Mouse (Mus musculus): ENCODE results near the gene Pagr1a.
A peak's percentile ranks its signal among the peaks of the same experiment; 100 is the strongest.

Gene Pagr1a

DNA sequence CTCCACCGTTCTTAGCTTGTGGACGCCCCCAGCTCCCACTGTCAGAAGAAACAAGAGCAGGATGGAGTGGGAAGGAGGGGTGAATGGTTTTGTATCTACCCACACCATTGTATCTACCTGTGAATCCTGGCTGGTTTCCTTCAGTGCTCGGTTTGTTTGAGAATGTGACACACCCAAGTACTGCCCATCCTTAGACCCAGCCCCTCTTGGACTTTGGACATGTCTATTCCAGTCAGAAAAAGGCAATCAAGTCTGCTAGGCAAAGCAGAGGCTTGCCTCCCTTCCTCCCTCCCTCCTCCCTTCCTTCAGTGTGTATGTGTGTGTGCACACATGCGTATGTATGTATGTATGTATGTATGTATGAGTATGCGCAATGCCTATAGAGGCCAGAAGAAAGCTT lies 13.5 kb downstream of the Pagr1a start:
- DNase-seq (ENCODE audit: low spot score in 2 of 2): no peak

DNA sequence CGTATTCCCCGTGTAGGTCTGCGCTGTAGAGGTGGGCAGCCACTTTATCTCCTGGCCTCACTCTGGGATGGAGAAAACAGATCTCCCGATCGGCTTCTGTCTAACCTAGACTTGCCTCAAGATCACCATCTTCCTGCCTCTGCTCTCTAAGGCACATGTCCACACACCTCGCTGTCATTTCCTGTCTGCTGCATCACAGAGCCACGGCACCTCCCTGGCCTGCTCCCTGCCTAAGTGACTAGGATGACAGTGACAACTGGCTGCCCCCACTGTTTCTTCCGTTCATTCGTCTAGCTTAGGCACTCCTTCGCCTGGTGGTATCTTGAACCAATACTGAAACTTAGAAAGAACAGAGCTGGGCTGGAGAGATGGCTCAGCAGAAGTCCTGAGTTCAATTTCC lies 17.6 kb downstream of the Pagr1a start:
- DNase-seq (ENCODE audit: low spot score in 2 of 2): no peak

DNA sequence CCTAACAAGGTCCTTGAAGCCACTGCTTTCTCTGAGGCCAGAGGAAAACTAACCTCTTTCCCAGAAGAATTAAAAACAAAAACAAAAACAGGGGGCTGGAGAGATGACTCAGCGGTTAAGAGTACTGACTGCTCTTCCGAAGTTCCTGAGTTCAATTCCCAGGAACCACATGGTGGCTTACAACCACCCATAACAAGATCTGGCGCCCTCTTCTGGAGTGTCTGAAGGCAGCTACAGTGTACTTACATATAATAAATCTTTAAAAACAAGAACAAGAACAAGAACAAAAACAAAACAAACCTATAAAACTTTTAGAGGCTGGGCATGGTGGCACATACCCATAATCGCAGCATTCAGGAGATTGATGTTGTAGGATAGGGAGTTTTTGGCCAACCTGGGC lies 20.7 kb downstream of the Pagr1a start:
- no peak for DNase-seq (ENCODE audit: low spot score in 2 of 2)

DNA sequence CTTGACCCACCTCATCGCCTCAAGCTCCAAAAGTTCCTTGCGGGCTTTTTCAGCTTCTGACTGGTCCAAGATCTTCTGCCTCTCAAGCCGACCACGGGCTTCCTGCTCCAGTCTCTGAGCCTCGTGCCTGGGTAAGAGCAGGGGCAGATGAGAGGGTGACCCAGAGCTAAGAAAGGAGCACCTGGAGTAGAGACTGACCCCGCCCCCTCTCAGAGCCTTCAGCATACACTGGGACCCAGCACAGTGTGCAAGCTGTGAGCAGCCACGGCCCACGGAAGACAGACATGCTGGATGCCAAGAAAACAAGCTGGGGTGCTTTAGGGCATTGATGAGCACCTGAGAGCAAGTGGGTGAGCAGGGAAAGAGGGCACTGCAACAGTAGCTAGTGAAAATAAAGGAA lies 28.3 kb downstream of the Pagr1a start:
- no peak for DNase-seq (ENCODE audit: low spot score in 2 of 2)

DNA sequence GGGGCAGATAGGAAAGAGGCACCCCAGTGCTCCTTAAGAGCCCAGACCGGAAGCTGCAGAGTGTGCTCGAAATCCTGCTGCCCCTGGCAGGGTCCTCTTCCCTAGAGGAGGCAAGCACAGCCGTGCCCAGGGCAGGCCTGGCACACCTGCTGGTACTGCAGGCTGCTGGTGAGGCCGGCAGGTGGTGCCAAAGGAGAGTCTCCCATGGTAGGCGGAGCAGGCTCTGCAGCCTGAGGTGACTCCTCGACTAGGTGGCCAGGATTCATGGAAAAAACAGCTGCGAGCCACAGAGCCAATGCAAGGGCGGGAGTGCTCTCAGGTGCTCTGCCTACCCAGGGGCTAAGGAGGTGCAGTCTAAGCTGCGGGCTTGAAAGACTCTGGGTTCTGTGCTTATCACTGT lies 30.8 kb downstream of the Pagr1a start:
- DNase-seq (ENCODE audit: low spot score in 2 of 2): no peak

DNA sequence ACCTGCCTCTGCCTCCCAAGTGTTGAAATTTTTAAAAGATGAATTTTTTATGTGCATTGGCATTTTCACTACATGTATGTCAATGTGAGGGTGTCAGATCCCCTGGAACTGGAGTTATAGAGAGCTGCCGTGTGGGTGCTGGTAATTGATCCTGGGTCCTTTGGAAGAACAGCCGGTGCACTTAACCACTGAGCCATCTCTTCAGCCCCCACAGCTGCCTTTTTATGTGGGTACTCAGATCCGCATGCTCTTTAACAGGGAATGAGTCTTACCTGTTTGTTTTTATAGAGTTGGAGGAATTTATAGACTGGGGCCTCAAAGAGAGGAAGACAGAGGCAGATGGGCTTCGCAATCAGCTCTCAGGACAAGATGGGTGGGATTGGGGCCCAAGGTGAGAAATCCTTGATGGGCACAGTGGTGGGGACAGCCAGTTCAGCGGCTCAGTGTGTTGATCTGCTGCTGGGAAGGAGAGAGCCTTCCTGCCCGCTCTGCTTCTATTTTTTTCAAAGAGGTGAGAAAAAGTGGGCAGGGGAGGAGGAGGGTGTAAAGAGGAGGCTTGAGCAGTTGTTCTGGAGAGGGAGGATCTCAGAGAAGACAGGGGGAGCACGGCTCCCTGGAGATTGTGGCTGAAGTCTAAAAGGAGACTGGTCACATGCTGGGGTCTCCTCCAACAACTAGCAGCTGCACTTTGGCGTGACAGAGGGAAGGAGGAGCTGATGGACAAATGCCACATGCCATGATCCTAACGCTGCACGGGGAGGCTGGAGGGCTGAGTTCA lies 32.3 kb downstream of the Pagr1a start:
- DNase-seq (ENCODE audit: low spot score in 2 of 2): no peak

DNA sequence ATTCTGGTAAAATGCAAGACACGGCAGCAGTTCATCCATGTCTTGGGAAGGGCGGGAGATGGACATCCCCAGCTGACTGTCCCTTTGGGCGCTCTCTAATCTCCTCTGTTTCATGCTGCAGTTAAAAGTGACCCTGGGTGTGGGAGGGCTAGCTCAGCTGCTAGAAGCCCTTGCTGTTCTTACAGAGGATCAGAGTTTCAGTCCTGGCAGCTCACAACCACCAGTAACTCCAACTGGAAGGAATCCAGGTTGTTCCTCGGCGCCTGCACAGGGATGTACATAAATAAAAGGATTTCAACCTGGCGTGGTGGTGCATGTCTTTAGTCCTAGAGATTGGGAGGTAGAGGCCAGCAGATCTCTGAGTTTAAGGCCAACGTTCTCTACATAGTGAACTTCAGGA lies 34.0 kb downstream of the Pagr1a start:
- no peak for DNase-seq (ENCODE audit: low spot score in 2 of 2)

DNA sequence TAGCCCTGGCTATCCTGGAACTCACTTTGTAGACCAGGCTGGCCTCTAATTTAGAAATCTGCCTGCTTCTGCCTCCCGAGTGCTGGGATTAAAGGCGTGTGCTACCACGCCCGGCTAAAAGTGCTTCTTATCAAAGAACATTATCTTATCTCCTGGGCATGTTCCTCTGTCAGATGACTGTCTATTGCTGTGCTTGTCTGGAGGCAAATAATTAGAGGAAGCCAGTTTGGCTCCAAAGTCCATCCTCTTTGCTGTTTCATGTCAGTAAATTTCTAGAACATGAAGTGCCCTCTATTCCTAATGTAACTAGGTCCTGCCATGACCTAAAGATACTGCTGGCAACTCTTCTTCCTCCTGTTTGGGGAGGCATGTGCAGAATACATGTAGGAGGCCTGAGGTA lies 35.1 kb downstream of the Pagr1a start:
- DNase-seq (ENCODE audit: low spot score in 2 of 2): no peak

DNA sequence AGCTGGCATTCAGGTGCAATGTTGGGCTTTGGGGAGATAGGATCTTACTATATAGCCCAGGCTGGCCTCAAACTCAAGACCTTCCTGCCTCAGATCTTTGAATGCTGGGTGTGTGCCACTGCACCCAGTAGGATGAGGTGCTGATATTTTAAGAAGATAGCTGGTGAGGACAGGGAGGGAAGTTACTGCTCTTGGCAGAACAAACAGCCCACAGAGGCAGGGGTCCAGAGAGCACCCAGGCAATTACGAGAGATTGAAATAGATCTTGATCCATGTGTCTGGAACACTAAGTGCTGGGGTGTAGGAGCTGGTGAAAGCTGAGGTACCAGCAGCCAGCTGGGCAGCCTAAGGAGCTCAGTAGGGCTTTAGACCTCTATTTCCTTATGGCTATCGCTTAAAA lies 35.6 kb downstream of the Pagr1a start:
- DNase-seq (ENCODE audit: low spot score in 2 of 2): no peak

DNA sequence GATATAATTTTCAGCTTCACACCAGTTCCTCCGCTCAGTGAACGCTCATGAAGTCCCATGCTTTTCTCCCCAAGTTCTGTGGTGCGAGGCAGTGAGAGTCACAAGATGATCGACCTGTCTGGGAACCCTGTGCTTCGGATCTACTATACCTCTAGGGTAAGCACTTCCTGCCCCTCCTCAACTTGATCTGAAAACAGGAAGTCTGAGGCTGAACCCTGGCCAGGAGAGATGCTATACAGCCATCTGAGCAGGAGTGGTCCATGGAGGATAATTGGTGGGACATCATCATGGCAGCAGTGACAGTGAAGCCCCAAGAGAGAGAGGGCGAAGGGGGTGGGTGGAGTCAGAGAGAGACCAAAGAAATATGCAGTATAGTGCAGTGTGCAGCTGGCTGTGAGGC lies 38.3 kb downstream of the Pagr1a start:
- DNase-seq (ENCODE audit: low spot score in 2 of 2): no peak

DNA sequence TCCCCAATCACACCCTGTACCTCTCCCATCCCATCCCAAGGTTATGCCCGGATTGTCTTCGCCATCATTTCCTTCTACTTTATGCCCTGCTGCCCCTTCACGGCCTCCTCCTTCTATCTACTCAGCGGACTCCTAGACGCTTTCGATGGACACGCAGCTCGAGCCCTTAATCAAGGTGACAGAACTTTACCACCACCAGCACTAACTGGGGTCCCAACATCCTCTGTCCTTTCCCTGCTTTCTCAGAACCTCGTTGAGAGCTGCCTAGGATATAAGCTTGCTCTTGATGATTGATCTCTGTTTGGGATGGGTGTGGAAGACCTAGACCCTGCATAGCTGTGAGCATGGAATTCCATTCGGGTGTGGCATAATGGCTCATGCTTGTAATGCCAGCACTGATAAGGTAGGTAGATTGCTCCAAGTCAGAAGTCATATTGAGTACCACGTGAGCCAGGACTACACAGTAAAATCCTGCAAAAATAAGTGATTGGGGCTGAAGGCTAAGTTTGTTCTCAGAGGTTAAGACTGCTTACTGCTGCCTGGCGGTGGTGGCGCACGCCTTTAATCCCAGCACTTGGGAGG lies 40.2 kb downstream of the Pagr1a start:
- DNase-seq (ENCODE audit: low spot score in 2 of 2): no peak

DNA sequence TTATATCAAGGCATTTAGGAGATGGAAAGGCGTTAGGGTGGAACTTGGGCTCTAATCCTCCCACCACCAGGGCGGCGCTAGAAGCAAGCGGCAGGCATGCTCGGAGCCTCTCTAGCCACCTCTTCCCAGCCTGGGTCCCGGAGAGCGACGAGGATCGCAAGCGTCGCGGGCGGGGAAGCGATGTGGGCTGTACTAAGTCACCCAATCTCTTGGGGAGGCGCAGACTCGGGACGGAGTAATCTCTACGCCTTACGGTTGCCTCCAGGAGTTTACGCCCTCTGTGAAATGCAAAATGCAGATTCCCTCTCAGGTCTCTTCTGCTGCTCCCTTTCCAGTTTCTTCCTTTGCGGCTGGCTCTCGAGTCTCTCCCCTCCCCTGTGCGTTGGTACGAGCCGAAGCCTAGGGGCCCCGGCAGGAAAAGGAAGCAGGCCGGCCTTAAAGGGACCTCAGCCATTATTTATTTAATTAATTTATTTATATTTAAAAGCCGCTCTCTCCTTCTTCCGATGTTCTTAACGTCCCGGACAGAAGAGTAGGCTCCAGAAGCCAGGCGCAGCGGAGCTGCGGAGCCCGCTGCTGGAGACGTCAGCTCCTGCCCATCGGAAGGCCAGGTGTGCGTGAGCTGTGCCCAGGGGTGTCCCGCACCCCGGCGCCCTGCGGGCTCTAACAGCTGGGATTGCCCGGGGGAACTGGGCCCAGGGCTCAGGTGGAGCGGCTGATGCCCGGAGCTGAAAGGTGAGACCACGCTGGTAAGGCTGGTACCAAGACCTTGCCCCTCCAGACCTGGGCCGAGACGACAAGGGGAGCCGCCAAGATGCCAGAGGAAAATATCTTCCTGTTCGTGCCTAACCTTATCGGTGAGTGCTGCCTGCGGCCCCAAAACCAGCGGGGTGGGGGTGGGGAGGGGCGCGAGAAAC lies 40.9 kb downstream of the Pagr1a start, which contains the start of gene Cdiptos:
Gene Cdiptos, minus strand, starts transcription at position 149 of the 917 bp plus-strand sequence.
- peak; percentile 95 to 99 for DNase-seq (ENCODE audit: low spot score in 2 of 2)

DNA sequence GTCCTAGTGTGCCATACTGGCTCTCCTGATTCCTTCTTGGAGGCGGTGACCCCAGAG lies 41.4 kb downstream of the Pagr1a start, which contains the start of gene Cdipt:
Gene Cdipt, plus strand, starts transcription at position 22 of the 57 bp plus-strand sequence.
- DNase-seq (ENCODE audit: low spot score in 2 of 2): no peak

DNA sequence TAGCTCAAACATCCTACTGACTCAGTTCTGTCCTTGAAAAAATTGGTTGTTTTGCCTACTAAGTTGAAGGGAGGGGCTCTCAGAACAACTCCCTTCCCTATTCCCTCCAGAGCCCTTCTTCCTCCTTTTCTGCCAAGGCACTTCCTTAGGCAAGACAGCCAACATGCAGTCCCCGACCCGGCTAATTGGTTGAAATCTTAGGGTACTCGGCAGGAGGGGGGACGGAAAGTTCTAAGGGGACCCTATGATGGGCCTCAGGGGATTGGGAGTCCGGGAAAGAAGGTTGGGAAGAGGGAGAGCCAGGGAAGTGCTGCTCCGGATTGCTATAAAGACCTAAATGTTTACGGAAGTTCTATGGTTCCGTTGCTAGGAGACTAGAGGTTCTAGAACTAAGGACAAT lies 41.7 kb downstream of the Pagr1a start:
- no peak for DNase-seq (ENCODE audit: low spot score in 2 of 2)

DNA sequence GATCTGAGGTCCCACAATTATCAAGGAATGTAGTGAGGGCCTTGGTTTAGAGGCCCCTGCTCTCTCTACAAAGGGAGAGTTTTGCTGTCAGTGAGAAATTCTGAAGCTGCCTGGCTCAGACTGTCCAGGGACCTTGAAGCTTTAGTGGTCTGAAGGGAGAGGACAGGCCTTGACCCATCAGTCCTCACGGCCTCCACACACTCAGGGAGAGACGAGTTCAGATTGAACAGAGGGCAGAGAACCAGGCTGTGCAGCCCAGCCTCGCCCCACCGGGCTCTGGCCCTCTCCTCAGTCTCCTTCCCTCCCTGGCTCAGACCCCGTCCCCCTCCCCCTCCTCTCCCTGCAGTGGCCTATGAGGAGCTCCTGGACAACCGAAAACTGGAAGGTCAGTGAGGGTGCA lies 49.8 kb downstream of the Pagr1a start:
- no peak for DNase-seq (ENCODE audit: low spot score in 2 of 2)

DNA sequence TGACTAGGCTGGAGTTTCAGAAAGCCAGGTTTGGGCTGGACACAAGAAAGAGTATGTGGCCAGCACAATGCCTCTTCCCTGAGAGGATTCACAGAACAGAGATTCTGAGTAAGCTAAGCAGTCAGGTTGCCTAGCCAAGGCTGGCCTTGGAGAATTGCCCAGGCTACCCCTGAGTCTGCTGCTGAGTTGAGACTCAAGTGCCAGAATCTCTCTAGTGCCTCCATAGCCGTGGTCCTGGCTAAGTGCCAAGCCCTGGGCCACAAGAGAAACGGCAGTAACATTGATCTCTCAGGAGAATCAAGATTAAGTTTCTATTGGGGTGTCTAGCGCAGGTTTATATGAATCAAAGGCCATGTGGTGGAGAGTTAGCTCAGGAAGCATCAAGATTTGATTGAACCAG lies 51.6 kb downstream of the Pagr1a start:
- DNase-seq (ENCODE audit: low spot score in 2 of 2): no peak
